Mouse (Mus musculus): ENCODE data around the gene Tnni3k.
A peak's percentile ranks its signal among the peaks of the same experiment; 100 is the strongest.

The Tnni3k gene

GRCm38 (mm10) chr3:155055231-155055916 lies at the start of gene Tnni3k:
Gene Tnni3k (minus strand): TSS chr3:155055407.
- DNase-seq (ENCODE audit: low spot score): no peak

- DNase-seq (ENCODE audit: low spot score): no peak
Observed at GRCm38 (mm10) chr3:155099266-155099665, 44.1 kb upstream of the Tnni3k start.

- DNase-seq (ENCODE audit: low spot score): peak; percentile 86
Observed at GRCm38 (mm10) chr3:155093116-155093956, 38.1 kb upstream of the Tnni3k start, which contains the start of the genes Fpgt and Lrriq3. Gene Fpgt (minus strand): TSS chr3:155093403. Gene Lrriq3 (plus strand): TSS chr3:155093434.

- no peak for DNase-seq (ENCODE audit: low spot score)
Observed at GRCm38 (mm10) chr3:155092081-155092480, 36.9 kb upstream of the Tnni3k start.

- no peak for DNase-seq (ENCODE audit: low spot score)
Observed at GRCm38 (mm10) chr3:155077908-155078307, 22.7 kb upstream of the Tnni3k start.

GRCm38 (mm10) chr3:155059449-155059822 lies 4.2 kb upstream of the Tnni3k start:
- DNase-seq (ENCODE audit: low spot score): no peak

GRCm38 (mm10) chr3:155058800-155059448 lies 3.7 kb upstream of the Tnni3k start:
- DNase-seq (ENCODE audit: low spot score): no peak

- DNase-seq (ENCODE audit: low spot score): no peak
Observed at GRCm38 (mm10) chr3:155057566-155057965, 2.4 kb upstream of the Tnni3k start.

GRCm38 (mm10) chr3:155056606-155057005 lies 1.4 kb upstream of the Tnni3k start:
- no peak for DNase-seq (ENCODE audit: low spot score)

- no peak for DNase-seq (ENCODE audit: low spot score)
Observed at GRCm38 (mm10) chr3:155053189-155053588, 2.0 kb downstream of the Tnni3k start.

GRCm38 (mm10) chr3:155052021-155052420 lies 3.2 kb downstream of the Tnni3k start:
- no peak for DNase-seq (ENCODE audit: low spot score)

GRCm38 (mm10) chr3:155039012-155039836 lies 16.0 kb downstream of the Tnni3k start:
- no peak for DNase-seq (ENCODE audit: low spot score)

GRCm38 (mm10) chr3:155034323-155034722 lies 20.9 kb downstream of the Tnni3k start:
- DNase-seq (ENCODE audit: low spot score): no peak

GRCm38 (mm10) chr3:155030200-155030599 lies 25.0 kb downstream of the Tnni3k start:
- DNase-seq (ENCODE audit: low spot score): peak; percentile 3

- DNase-seq (ENCODE audit: low spot score): no peak
Observed at GRCm38 (mm10) chr3:155002781-155003180, 52.4 kb downstream of the Tnni3k start.

GRCm38 (mm10) chr3:155001056-155001455 lies 54.2 kb downstream of the Tnni3k start:
- no peak for DNase-seq (ENCODE audit: low spot score)

- no peak for DNase-seq (ENCODE audit: low spot score)
Observed at GRCm38 (mm10) chr3:154992678-154993077, 62.5 kb downstream of the Tnni3k start.

GRCm38 (mm10) chr3:154979101-154979500 lies 76.1 kb downstream of the Tnni3k start:
- DNase-seq (ENCODE audit: low spot score): no peak

GRCm38 (mm10) chr3:154971626-154972025 lies 83.6 kb downstream of the Tnni3k start:
- DNase-seq (ENCODE audit: low spot score): no peak

GRCm38 (mm10) chr3:154970981-154971380 lies 84.2 kb downstream of the Tnni3k start:
- DNase-seq (ENCODE audit: low spot score): no peak

GRCm38 (mm10) chr3:154961284-154961683 lies 93.9 kb downstream of the Tnni3k start:
- no peak for DNase-seq (ENCODE audit: low spot score)

GRCm38 (mm10) chr3:154953088-154953487 lies 102.1 kb downstream of the Tnni3k start:
- no peak for DNase-seq (ENCODE audit: low spot score)
